Mouse (Mus musculus) cerebellum, postnatal 25 days (tissue): ENCODE measurements at regions not wholly inside any gene's neighbourhood (a gene's known extent, or its start where the extent isn't known, plus 50 kb on each side); places are given as distances from the start of the nearest gene placed in this dataset.
"Not testable (repeated sequence)": the region's sequence is repeated elsewhere in the genome, so short reads cannot be mapped to it uniquely, and the experiment has no call there.

Experiments
- DNase-seq, 2 experiments: peaks; one replicate each; pipeline ENCODE4 v3.0.0; 2021; ENCODE audit warnings: mixed read lengths in 2 of 2

DNA sequence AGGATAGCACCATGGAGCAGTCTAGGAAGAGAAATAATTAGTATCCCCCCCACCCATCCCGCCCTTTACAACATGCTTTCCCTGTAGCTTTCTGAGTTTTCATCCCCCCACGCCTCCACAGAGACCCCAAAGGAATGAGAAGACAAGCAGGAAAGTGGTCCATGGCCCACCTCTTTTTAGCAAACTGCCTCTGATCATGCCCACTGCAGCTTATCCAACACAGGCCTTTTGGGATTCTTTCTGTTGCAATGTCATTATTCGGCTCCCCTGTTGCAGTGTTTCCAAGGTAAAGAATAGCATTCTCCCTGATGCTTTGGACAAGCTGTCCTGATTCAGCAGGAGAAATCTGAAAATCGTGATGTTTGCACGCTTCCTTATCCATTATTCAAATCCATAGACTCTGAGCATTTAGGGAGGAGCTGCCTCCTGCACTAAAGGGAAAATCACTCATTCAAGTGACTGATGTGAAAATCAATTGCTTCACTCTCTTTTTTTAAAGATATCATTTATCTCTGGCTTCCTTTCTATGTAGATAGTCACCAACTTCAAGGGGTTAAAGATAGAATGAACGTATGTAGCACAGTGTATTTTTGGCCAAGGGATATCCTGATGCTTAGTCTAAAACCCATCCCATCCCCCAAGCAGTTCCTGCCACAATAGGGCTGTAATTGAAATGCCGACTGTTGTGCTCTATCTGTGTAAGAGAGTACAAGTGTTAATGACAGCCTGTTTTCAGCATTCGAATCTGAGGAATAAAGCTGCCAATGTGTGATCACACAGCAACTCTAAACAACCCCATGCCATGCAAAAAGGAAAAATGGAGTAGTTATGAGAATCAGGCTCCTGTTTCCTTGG, 743.1 kb downstream of the Kcna4 start:
- DNase-seq, result no peak

DNA sequence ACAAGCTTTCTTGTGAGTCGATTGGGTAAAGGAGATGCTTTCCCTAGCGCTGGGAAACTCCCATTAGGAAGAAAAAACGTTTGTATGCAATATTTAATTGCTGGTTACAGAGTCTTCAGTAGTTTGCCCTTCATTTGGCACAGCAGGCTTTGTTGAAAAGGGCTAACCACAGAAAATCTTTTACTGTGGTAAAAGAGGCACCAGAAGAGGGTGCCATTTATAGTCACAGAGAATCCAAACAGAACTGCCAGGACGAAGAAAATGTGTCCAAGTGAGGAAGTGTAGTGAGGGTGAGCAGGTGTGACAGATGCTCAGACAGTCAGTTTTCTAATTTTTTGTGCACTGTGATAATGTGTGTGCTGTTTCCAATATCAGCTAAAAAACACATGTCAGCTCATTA, 744.4 kb downstream of the Kcna4 start:
- no peak for DNase-seq

DNA sequence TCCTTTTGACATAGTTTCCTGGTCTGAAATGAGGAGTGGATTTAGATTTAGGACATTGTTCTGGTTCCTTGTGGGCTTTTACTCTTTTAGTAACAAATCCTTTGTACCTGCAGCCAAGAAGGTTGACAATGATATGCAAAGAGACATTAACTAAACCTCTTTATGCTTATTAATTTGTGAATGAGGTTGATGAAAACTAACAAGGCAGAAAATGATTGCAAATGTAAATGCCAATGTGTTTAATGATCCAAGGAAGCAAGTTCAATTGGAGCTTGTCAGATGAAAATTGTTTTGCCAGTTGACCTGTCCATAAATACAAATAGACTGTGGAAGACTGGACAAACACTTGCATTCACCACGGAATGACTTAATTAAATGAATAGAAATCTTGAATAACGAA, 751.6 kb downstream of the Kcna4 start:
- no peak for DNase-seq

- DNase-seq, result no peak
Measured at GRCm38 (mm10) chr2:108044885-108045284, 754.4 kb downstream of the Kcna4 start.

- no peak for DNase-seq
Measured at GRCm38 (mm10) chr2:108045997-108046396, 755.6 kb downstream of the Kcna4 start.

DNA sequence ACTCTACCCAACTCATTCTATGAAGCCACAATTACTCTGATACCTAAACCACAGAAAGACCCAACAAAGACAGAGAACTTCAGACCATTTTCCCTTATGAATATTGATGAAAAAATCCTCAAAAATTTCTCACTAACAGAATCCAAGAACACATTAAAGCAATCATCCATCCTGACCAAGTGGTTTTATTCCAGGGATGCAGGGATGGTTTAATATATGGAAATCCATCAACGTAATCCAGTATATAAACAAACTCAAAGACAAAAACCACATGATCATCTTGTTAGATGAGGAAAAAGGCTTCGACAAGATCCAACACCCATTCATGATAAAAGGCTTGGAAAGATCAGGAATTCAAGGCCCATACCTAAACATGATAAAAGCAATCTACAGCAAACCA, 772.3 kb downstream of the Kcna4 start:
- DNase-seq, result not testable (repeated sequence)

DNA sequence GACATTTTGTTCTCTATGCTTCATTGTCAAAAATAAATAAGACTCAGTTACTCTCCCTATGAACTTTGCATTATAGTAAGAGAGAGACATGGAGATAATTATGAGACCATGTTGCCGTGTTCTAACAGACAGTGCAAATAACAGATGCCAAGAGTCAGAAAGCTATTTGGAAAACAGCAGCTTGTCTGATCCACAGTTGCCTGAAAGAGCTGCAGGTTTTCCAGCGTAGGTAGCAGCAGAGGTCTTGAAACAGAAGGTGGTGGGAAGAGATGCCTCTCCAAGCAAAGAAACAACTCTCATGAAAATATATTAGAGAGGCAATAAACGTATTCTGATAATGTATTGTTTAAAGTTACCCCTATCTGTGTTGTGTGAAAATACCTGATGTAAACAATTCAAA, 793.5 kb downstream of the Kcna4 start:
- no peak for DNase-seq

DNA sequence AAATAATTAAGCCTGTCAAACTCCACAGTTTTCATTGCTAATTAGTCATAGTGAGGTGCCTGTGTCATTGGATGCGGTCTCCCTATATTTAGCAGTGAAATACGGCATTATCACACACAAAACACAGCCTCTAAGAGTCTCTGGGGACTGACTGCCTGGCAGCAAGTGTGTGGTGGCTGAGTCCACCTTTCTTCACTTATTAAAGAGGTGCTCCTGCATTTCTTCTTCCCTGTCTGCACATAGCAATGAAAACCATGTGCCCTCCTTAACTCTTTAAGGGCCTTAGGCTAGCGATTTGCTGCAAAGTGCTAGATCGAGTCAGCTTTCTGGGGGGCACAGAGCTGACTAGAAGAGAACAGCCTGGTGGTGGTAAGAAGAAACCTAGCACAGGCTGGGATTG, 799.8 kb downstream of the Kcna4 start:
- no peak for DNase-seq

DNA sequence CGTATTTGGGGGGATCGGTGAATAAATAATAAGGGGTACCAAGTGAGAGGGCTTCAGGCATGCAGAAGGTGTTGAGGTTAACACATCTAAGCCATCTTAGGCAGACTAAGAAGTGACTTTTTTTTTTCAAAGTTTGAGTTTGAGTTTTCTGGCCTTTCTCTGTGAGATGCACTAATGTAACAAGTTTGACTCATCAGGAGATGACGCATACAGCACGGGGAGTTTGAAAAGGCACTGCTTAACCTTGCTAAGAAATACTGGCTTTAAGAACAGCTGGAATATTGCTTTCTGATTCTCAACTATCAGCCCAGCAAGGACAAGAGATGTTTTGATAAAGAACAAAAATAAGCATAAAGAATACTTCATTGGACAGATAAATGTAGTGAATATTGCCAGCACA, 806.6 kb downstream of the Kcna4 start:
- DNase-seq, result no peak

- DNase-seq, result no peak
Measured at GRCm38 (mm10) chr2:108110140-108110539, 819.7 kb downstream of the Kcna4 start.

DNA sequence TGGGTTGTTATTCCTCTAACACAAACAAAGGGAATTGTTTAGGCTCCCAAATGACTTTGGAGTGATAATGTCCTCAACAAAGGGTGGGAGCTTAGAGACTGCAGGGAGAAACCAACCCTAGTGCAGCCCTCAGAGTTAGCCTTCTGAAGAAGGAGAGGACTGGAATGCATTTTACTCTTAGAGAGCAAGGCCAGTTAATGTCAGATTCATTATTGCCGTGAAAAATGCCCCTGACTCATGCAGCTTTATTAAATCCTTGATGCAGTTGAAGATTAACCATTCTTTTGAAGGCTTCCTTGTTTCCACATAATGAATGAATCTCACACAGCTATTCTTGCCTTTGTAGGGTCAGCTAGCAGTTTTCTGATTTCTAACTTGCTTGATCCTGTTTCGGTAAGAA, 855.3 kb downstream of the Kcna4 start:
- no peak for DNase-seq

DNA sequence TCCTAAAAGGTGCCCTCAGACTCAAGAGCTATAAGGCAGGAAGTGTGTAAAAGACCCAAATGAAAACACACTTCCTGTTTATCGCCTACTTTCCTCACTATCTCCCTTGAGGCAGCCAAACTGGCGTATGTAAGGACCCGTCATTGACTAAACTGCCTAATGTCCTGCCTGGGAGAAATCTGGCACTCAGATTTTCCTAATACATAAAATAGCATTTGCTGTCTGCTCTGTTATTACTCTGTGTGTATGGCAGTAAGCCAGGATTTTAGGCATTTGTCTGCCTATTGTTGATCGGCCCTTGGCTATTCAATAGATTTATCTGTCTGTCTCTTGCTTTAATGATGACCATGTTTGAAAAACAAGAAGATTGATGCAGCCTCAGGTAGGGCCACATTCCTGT, 857.8 kb downstream of the Kcna4 start:
- no peak for DNase-seq

DNA sequence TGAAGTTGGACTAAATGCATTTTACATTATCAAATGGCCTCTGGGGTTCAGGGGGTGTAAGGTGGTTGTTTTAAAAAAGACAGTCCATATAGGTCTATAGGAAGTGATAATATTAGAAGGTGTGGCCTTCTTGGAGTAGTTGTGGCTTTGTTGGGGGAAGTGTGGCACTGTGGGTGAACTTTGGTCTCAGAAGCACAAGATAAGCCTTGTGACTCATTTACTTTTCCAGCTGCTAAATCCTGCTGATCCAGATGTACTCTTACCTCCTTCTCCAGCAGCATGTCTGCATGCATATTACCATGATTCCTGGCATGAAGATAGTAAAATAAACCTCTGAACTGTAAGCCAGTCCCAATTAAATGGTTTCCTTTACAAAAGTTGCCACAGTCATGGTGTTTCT, 865.8 kb downstream of the Kcna4 start:
- no peak for DNase-seq

DNA sequence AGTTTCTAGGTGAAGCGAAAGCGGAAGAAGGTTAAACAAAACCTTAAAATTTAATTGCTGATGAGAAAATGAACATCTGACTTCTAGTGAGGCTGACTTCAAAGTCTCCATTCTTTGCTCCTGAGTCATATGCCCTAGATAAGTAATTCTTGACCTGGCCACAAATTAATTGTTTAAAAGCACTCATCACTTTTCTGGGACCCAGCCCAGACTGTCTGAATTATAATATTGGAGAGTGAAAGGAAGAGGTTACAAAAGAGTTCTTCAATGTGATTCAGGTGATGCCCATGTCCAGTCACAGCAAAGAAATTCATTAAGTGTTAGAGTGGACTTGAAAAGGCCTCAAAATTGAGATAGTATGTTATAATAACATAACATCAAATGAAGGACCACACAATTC, 867.3 kb downstream of the Kcna4 start:
- DNase-seq, result no peak

GRCm38 (mm10) chr2:108158311-108158710, 867.9 kb downstream of the Kcna4 start:
- no peak for DNase-seq

DNA sequence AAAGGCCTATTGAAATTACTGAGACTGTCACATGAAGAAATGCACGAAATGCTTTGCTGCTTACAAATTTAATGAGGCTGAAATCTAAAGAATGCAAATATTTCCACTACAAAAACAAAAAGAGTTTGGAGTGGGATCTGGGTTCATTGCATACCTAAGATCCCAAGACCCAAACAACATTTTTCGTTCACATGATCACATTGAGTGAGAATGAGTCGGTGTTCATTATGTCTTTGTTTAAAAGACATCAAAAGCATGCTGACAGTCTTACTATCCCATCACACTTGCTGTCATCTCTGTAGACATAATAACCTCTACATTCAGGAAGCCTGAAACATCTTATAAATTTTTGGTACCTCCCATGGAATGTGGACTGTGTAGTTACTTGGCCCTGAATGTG, 870.4 kb downstream of the Kcna4 start:
- DNase-seq, result no peak

GRCm38 (mm10) chr2:108165085-108165484, 874.6 kb downstream of the Kcna4 start:
- DNase-seq, result no peak
